ENCODE assay signal across 27 mouse cellular contexts in genomic region chr2:158579979-158580378, GRCm38 (mm10). TPM values are rescaled to one million over a fixed set of nuclear protein-coding genes. Genes with fewer than 3 reads are reported as not detected.
DNase-seq lines count a peak whose midpoint lies in the region; ATAC-seq lines count a peak whose summit lies in the region.
"Had no signal": no experiment of that assay in that cellular context is flagged by ENCODE, and none has a peak within 500 bp of the region (broad histone marks: within the 10 kb centered on the region; RNA-seq: fewer than 3 reads in every experiment).

No protein-coding gene starts in this region.

- no peak overlapping the region for H3K9ac ChIP-seq in hindbrain, embryonic 12.5 days
- no peak overlapping the region for H3K9ac ChIP-seq in hindbrain, embryonic 16.5 days (ENCODE audit: low read depth, low read length)
- H3K9ac ChIP-seq in neural tube, embryonic 12.5 days: no peak overlapping the region
- H3K9ac ChIP-seq: forebrain, embryonic 13.5 days; heart, embryonic 13.5 days; stomach, embryonic 15.5 days had no signal

- H3K4me2 ChIP-seq in hindbrain, embryonic 12.5 days (replicated peaks): no peak overlapping the region
- H3K4me2 ChIP-seq in hindbrain, embryonic 16.5 days (ENCODE audit: low read length): no peak overlapping the region
- H3K4me2 ChIP-seq in neural tube, embryonic 12.5 days (replicated peaks): no peak overlapping the region
- H3K4me2 ChIP-seq: forebrain, embryonic 13.5 days; heart, embryonic 13.5 days; liver, embryonic 11.5 days; stomach, embryonic 15.5 days had no signal

- H3K4me3 ChIP-seq in hindbrain, embryonic 12.5 days: no peak overlapping the region
- H3K4me3 ChIP-seq in hindbrain, embryonic 16.5 days (ENCODE audit: low read length): no peak overlapping the region
- no peak overlapping the region for H3K4me3 ChIP-seq in neural tube, embryonic 12.5 days
- no peak overlapping the region for H3K4me3 ChIP-seq in limb, embryonic 10.5 days
- H3K4me3 ChIP-seq: forebrain, embryonic 13.5 days; heart, embryonic 13.5 days; left cerebral cortex, adult 2 months; megakaryocyte, embryonic 14.5 days; stomach, embryonic 15.5 days had no signal

- 0 out of 2 replicates have a peak, but pooled peaks cover 4% of the 10 kb centered on the region for H3K27me3 ChIP-seq in hindbrain, embryonic 12.5 days
- no peaks in the 10 kb centered on the region for H3K27me3 ChIP-seq in hindbrain, embryonic 16.5 days (replicated peaks; ENCODE audit: control insufficient read depth, insufficient read depth, low read length)
- H3K27me3 ChIP-seq in neural tube, embryonic 12.5 days (replicated peaks): peaks cover 11% of the 10 kb centered on the region; the same call in 1 of the 2 replicates
- no peaks in the 10 kb centered on the region for H3K27me3 ChIP-seq in limb, embryonic 10.5 days (ENCODE audit: low read depth, poor library complexity, severe bottlenecking)

- ATAC-seq in hindbrain, embryonic 12.5 days (ENCODE audit: low FRiP score): peak; percentile 83
- no peak for ATAC-seq in hindbrain, embryonic 16.5 days
- ATAC-seq in neural tube, embryonic 12.5 days (ENCODE audit: low FRiP score, low read depth): peak; percentile 56; the same call in 1 of the 2 replicates
- ATAC-seq: forebrain, embryonic 13.5 days had no signal

- H3K9me3 ChIP-seq in hindbrain, embryonic 12.5 days (replicated peaks): no peaks in the 10 kb centered on the region
- H3K9me3 ChIP-seq in hindbrain, embryonic 16.5 days (ENCODE audit: control insufficient read depth, low read length): no peaks in the 10 kb centered on the region
- H3K9me3 ChIP-seq in neural tube, embryonic 12.5 days: no peaks in the 10 kb centered on the region
- no peaks in the 10 kb centered on the region for H3K9me3 ChIP-seq in limb, embryonic 10.5 days (replicated peaks)
- H3K9me3 ChIP-seq: forebrain, embryonic 13.5 days; heart, embryonic 13.5 days; megakaryocyte, embryonic 14.5 days; stomach, embryonic 15.5 days had no signal

- peaks cover 8% of the 10 kb centered on the region; the same call in 1 of the 2 replicates for H3K4me1 ChIP-seq in hindbrain, embryonic 12.5 days
- peaks cover 6% of the 10 kb centered on the region; the same call in 1 of the 2 replicates for H3K4me1 ChIP-seq in hindbrain, embryonic 16.5 days (ENCODE audit: control insufficient read depth, insufficient read depth, low read depth, low read length)
- H3K4me1 ChIP-seq in neural tube, embryonic 12.5 days: peaks cover 12% of the 10 kb centered on the region
- no peaks in the 10 kb centered on the region for H3K4me1 ChIP-seq in limb, embryonic 10.5 days
- H3K4me1 ChIP-seq: megakaryocyte, embryonic 14.5 days; stomach, embryonic 15.5 days had no signal

- no peak for DNase-seq in neural tube, embryonic 10.5 days (ENCODE audit: extremely low spot score, low spot score)
- DNase-seq in mesoderm, embryonic 11.5 days (ENCODE audit: low read depth, low spot score): peak; percentile 17
- DNase-seq in kidney, adult 18-20 months: no peak
- DNase-seq in limb, embryonic 10.5 days (ENCODE audit: low spot score): no peak
- DNase-seq: adrenal gland, postnatal 10 days; B cell, adult 2 months; cerebellum, postnatal 14 days; embryo, embryonic 11 days; gastrocnemius, postnatal 14 days; heart, adult 18-20 months; kidney, adult 9 months; kidney, postnatal 25 days; lung, adult 2 months; right cerebral cortex, postnatal 25 days; thymus, adult 18-20 months; thymus, postnatal 4 days had no signal

- peak overlapping the region; percentile 46; the same call in 1 of the 2 replicates for H3K27ac ChIP-seq in hindbrain, embryonic 12.5 days
- H3K27ac ChIP-seq in hindbrain, embryonic 16.5 days (ENCODE audit: low read depth, low read length): no peak overlapping the region
- no peak overlapping the region for H3K27ac ChIP-seq in neural tube, embryonic 12.5 days
- H3K27ac ChIP-seq in limb, embryonic 10.5 days: no peak overlapping the region
- H3K27ac ChIP-seq: forebrain, embryonic 13.5 days; heart, embryonic 13.5 days; left cerebral cortex, adult 2 months; stomach, embryonic 15.5 days had no signal

- no peaks in the 10 kb centered on the region for H3K36me3 ChIP-seq in hindbrain, embryonic 12.5 days
- H3K36me3 ChIP-seq in hindbrain, embryonic 16.5 days (ENCODE audit: control insufficient read depth, insufficient read depth, low read length): no peaks in the 10 kb centered on the region
- no peaks in the 10 kb centered on the region for H3K36me3 ChIP-seq in neural tube, embryonic 12.5 days
- no peaks in the 10 kb centered on the region for H3K36me3 ChIP-seq in limb, embryonic 10.5 days
- H3K36me3 ChIP-seq: heart, embryonic 13.5 days; stomach, embryonic 15.5 days had no signal

- 36% methylated on average over 4 of the region's 4 CpGs for WGBS in hindbrain, embryonic 12.5 days
- WGBS in hindbrain, embryonic 16.5 days: 22% methylated on average over 4 of the region's 4 CpGs
- WGBS in neural tube, embryonic 12.5 days: 28% methylated on average over 4 of the region's 4 CpGs
- 78% methylated on average over 4 of the region's 4 CpGs for WGBS in limb, embryonic 10.5 days

RNA-seq across cellular contexts. Expression of gene Slc32a1, which starts 30.6 kb away (rescaled TPM):
- polyA plus RNA-seq in hindbrain, embryonic 12.5 days (2016; fragmentation: Nextera tagmentation; extraction: Ambion mirVana): 3.5 and 4.3 TPM in 2 replicates
- 10.4 and 15.0 TPM in 2 replicates for polyA plus RNA-seq in hindbrain, embryonic 16.5 days (2015; fragmentation: Nextera tagmentation; extraction: Ambion mirVana)
- 3.5 and 4.4 TPM in 2 replicates for polyA plus RNA-seq in neural tube, embryonic 12.5 days (2016; fragmentation: Nextera tagmentation; extraction: Ambion mirVana)
- not detected in 2 replicates for polyA plus RNA-seq in limb, embryonic 10.5 days (2016; fragmentation: Nextera tagmentation; extraction: Ambion mirVana)
- polyA plus RNA-seq: heart, embryonic 13.5 days; intestine, embryonic 14.5 days; limb, embryonic 11.5 days; lung, adult 2 months; stomach, embryonic 15.5 days had no signal

RNA-seq across cellular contexts. Expression of gene Actr5, which starts 44.7 kb away (rescaled TPM):
- polyA plus RNA-seq in hindbrain, embryonic 12.5 days (2016; fragmentation: Nextera tagmentation; extraction: Ambion mirVana): 21.1 and 23.7 TPM in 2 replicates
- polyA plus RNA-seq in hindbrain, embryonic 16.5 days (2015; fragmentation: Nextera tagmentation; extraction: Ambion mirVana): 6.2 and 12.0 TPM in 2 replicates
- polyA plus RNA-seq in neural tube, embryonic 12.5 days (2016; fragmentation: Nextera tagmentation; extraction: Ambion mirVana): 20.3 and 20.5 TPM in 2 replicates
- polyA plus RNA-seq in limb, embryonic 10.5 days (2016; fragmentation: Nextera tagmentation; extraction: Ambion mirVana): 13.8 and 16.2 TPM in 2 replicates
